Mouse (Mus musculus) midbrain, embryonic 10.5 days (tissue): ENCODE results near the gene Spag8. TPM values are rescaled to one million over a fixed set of nuclear protein-coding genes. Genes with fewer than 3 reads are reported as not detected.

Experiments
- DNase-seq: peaks from one replicate; pipeline ENCODE4 v3.0.0-alpha.2; 2017; ENCODE audit warnings: low spot score
- H3K27ac ChIP-seq: fragments of 300-500 bp; sonication (generic); replicated peaks from 2 replicates; pipeline ENCODE4 v1.5.1; 2016; ENCODE audit warnings: mild to moderate bottlenecking
- H3K27me3 ChIP-seq: fragments of 300-500 bp; sonication (generic); 2 replicates; pipeline ENCODE4 v1.6.1; 2016; ENCODE audit warnings: low read depth, mild to moderate bottlenecking; ENCODE audit not compliant: poor library complexity, severe bottlenecking
- H3K36me3 ChIP-seq: fragments of 300-500 bp; sonication (generic); 2 replicates; pipeline ENCODE4 v1.6.1; 2016; ENCODE audit warnings: mild to moderate bottlenecking, moderate library complexity
- H3K4me1 ChIP-seq: fragments of 300-500 bp; sonication (generic); 2 replicates; pipeline ENCODE4 v1.6.1; 2016
- H3K4me3 ChIP-seq: fragments of 300-500 bp; sonication (generic); 2 replicates; pipeline ENCODE4 v1.5.1; 2016; ENCODE audit warnings: mild to moderate bottlenecking, moderate library complexity
- H3K9me3 ChIP-seq: fragments of 300-500 bp; sonication (generic); replicated peaks from 2 replicates; pipeline ENCODE4 v1.6.1; 2016; ENCODE audit warnings: mild to moderate bottlenecking
- WGBS: fragments of 180-500 bp; shearing (Covaris S2); methylation state at CpG from one replicate; pipeline ENCODE4 v1.1.7; 2016; 5-methylcytosine and 5-hydroxymethylcytosine counted together
- polyA plus RNA-seq: library from polyadenylated mRNA; unstranded; fragments of >200 nt; fragmentation: Nextera tagmentation; extraction: Ambion mirVana; gene quantifications from 2 replicates; pipeline ENCODE4 v1.2.1, GENCODE M21; 2016

Spag8 gene
- polyA plus RNA-seq, 1 experiment from 2014 or later, result 3.0 TPM

- no peak overlapping the region for H3K27ac ChIP-seq
- DNase-seq, result no peak
- H3K4me1 ChIP-seq, result peaks cover 28% of the 10 kb centered on the region
- 79% methylated on average over 6 of the region's 6 CpGs for WGBS
- no peak overlapping the region for H3K4me3 ChIP-seq
- peaks cover 21% of the 10 kb centered on the region for H3K27me3 ChIP-seq
- no peaks in the 10 kb centered on the region for H3K9me3 ChIP-seq
- no peaks in the 10 kb centered on the region for H3K36me3 ChIP-seq
Measured at GRCm38 (mm10) chr4:43636751-43637150, 16.6 kb downstream of the Spag8 start.

- Histone ChIP-seq H3K27me3 (peaks cover 31% of the 10 kb centered on the region), H3K36me3 (no peaks in the 10 kb centered on the region), H3K27ac (no peak overlapping the region), H3K4me1 (peaks cover 43% of the 10 kb centered on the region), H3K9me3 (no peaks in the 10 kb centered on the region), H3K4me3 (no peak overlapping the region)
- no peak for DNase-seq
- 87% methylated on average over 7 of the region's 7 CpGs for WGBS
Measured at GRCm38 (mm10) chr4:43634621-43635374, 18.6 kb downstream of the Spag8 start.

- Histone ChIP-seq H3K4me1 (peaks cover 50% of the 10 kb centered on the region), H3K27me3 (peaks cover 31% of the 10 kb centered on the region), H3K4me3 (peak overlapping the region; percentile 75), H3K36me3 (no peaks in the 10 kb centered on the region), H3K9me3 (no peaks in the 10 kb centered on the region), H3K27ac (0 out of 2 replicates have a peak overlapping the region, but pooled peaks have one; percentile 28)
- DNase-seq, result no peak
- WGBS, result 91% methylated on average over 2 of the region's 2 CpGs
Measured at GRCm38 (mm10) chr4:43633736-43634135, 19.7 kb downstream of the Spag8 start.

GRCm38 (mm10) chr4:43633296-43633695, 20.1 kb downstream of the Spag8 start:
- H3K27ac ChIP-seq, result 0 out of 2 replicates have a peak overlapping the region, but pooled peaks have one; percentile 28
- H3K36me3 ChIP-seq, result no peaks in the 10 kb centered on the region
- no peaks in the 10 kb centered on the region for H3K9me3 ChIP-seq
- no peak for DNase-seq
- peak overlapping the region; percentile 75 for H3K4me3 ChIP-seq
- WGBS, result 86% methylated on average over 8 of the region's 8 CpGs
- H3K4me1 ChIP-seq, result peaks cover 50% of the 10 kb centered on the region
- H3K27me3 ChIP-seq, result peaks cover 31% of the 10 kb centered on the region

- Histone ChIP-seq H3K4me3 (peak overlapping the region; percentile 75), H3K27me3 (peaks cover 31% of the 10 kb centered on the region), H3K27ac (peak overlapping the region; percentile 93), H3K4me1 (peaks cover 50% of the 10 kb centered on the region), H3K36me3 (no peaks in the 10 kb centered on the region), H3K9me3 (no peaks in the 10 kb centered on the region)
- WGBS, result 39% methylated on average over 42 of the region's 42 CpGs
- DNase-seq, result peak; percentile 12
Measured at GRCm38 (mm10) chr4:43631956-43632920, 21.2 kb downstream of the Spag8 start.

GRCm38 (mm10) chr4:43631046-43631955, 22.1 kb downstream of the Spag8 start, which contains the start of gene Npr2:
Npr2 (plus strand) TSS chr4:43631935.
- Histone ChIP-seq H3K36me3 (no peaks in the 10 kb centered on the region), H3K4me1 (peaks cover 50% of the 10 kb centered on the region), H3K27me3 (peaks cover 31% of the 10 kb centered on the region), H3K27ac (peak within 1 kb of the TSS; percentile 93), H3K4me3 (peak within 1 kb of the TSS; percentile 75), H3K9me3 (peaks cover 5% of the 10 kb centered on the region)
- 1% methylated on average over 67 of the region's 70 CpGs for WGBS
- DNase-seq, result peak; percentile 72

- Histone ChIP-seq H3K4me1 (peaks cover 47% of the 10 kb centered on the region), H3K4me3 (peak overlapping the region; percentile 75), H3K9me3 (peaks cover 8% of the 10 kb centered on the region), H3K27ac (peak overlapping the region; percentile 93), H3K36me3 (no peaks in the 10 kb centered on the region), H3K27me3 (peaks cover 31% of the 10 kb centered on the region)
- no peak for DNase-seq
- WGBS, result 22% methylated on average over 5 of the region's 5 CpGs
Measured at GRCm38 (mm10) chr4:43630671-43631045, 22.7 kb downstream of the Spag8 start.

- Histone ChIP-seq H3K9me3 (peaks cover 13% of the 10 kb centered on the region), H3K4me3 (peak overlapping the region; percentile 16; the same call in 1 of the 2 replicates), H3K36me3 (no peaks in the 10 kb centered on the region), H3K27ac (peak overlapping the region; percentile 93), H3K4me1 (peaks cover 47% of the 10 kb centered on the region), H3K27me3 (peaks cover 31% of the 10 kb centered on the region)
- 8% methylated on average over 5 of the region's 5 CpGs for WGBS
- peak; percentile 76 for DNase-seq
Measured at GRCm38 (mm10) chr4:43630030-43630581, 23.3 kb downstream of the Spag8 start.

- WGBS, result 41% methylated on average over 20 of the region's 20 CpGs
- DNase-seq, result peak; percentile 20
- H3K36me3 ChIP-seq, result no peaks in the 10 kb centered on the region
Measured at GRCm38 (mm10) chr4:43629106-43629817, 24.1 kb downstream of the Spag8 start.

GRCm38 (mm10) chr4:43620146-43620778, 33.1 kb downstream of the Spag8 start:
- peak; percentile 8 for DNase-seq
- H3K27ac ChIP-seq, result no peak overlapping the region
- peaks cover 19% of the 10 kb centered on the region for H3K9me3 ChIP-seq
- no peaks in the 10 kb centered on the region for H3K27me3 ChIP-seq
- no peak overlapping the region for H3K4me3 ChIP-seq
- H3K36me3 ChIP-seq, result no peaks in the 10 kb centered on the region
- WGBS, result 87% methylated on average over 4 of the region's 4 CpGs
- H3K4me1 ChIP-seq, result no peaks in the 10 kb centered on the region

More at GRCm38 (mm10) chr4:43629106-43629817, 24.1 kb downstream of the Spag8 start:
- peak overlapping the region; percentile 4; the same call in 1 of the 2 replicates for H3K4me3 ChIP-seq
- H3K9me3 ChIP-seq, result peaks cover 21% of the 10 kb centered on the region
- peaks cover 47% of the 10 kb centered on the region for H3K4me1 ChIP-seq
- peaks cover 31% of the 10 kb centered on the region for H3K27me3 ChIP-seq
- no peak overlapping the region for H3K27ac ChIP-seq
